In the genomic region with DNA sequence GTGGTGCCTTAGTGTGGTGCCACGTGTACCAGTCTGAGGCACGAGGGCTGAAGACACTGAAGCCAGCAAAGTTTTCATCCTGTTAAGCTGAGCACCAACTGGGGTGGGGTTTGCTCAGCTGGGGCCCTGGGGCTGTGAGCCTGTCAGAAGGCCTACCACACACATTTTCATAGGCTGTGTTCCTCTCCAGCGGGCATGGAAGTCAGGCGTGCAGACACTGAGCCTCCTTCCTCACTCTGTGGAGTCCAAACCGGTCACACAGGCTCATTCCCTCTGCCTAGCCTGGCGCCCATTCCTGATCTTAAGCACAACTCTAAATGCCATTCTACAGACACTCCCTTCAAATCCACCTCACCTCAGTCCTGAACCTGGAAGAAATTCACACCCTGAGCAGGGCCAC, we compare ENCODE assay signal across 15 mouse cellular contexts. TPM values are rescaled to one million over a fixed set of nuclear protein-coding genes. Genes with fewer than 3 reads are reported as not detected.
DNase-seq lines count a peak whose midpoint lies in the region; ATAC-seq and TF ChIP-seq lines count a peak whose summit lies in the region.
"Had no signal": no experiment of that assay in that cellular context is flagged by ENCODE, and none has a peak within 500 bp of the region (broad histone marks: within the 10 kb centered on the region; RNA-seq: fewer than 3 reads in every experiment).

No protein-coding gene starts in this region.

- H3K36me3 ChIP-seq in hindbrain, embryonic 16.5 days (ENCODE audit: control insufficient read depth, insufficient read depth, low read length) = no peaks in the 10 kb centered on the region
- no peaks in the 10 kb centered on the region for H3K36me3 ChIP-seq in hindbrain, embryonic 12.5 days
- no peaks in the 10 kb centered on the region for H3K36me3 ChIP-seq in CH12.LX (replicated peaks in 1 of 2; ENCODE audit: control insufficient read depth in 1 of 2, insufficient read depth in 1 of 2, low read length in 1 of 2)
- no peaks in the 10 kb centered on the region for H3K36me3 ChIP-seq in kidney, embryonic 16.5 days (ENCODE audit: insufficient read depth, low read length)
- no peaks in the 10 kb centered on the region for H3K36me3 ChIP-seq in lung, embryonic 16.5 days (ENCODE audit: control insufficient read depth, insufficient read depth, low read length)
- H3K36me3 ChIP-seq: liver, embryonic 15.5 days had no signal

- no peak for TF ChIP-seq RAD21 in CH12.LX (IDR thresholded peaks at IDR 0.05; ENCODE audit: low read depth, low read length)

- no peak overlapping the region for H3K27ac ChIP-seq in hindbrain, embryonic 16.5 days (ENCODE audit: low read depth, low read length)
- H3K27ac ChIP-seq in hindbrain, embryonic 12.5 days = no peak overlapping the region
- no peak overlapping the region for H3K27ac ChIP-seq in CH12.LX (ENCODE audit: insufficient read depth, low read depth)
- H3K27ac ChIP-seq in kidney, embryonic 16.5 days (ENCODE audit: low read length) = peak overlapping the region; percentile 48; the same call in 1 of the 2 replicates
- H3K27ac ChIP-seq in lung, embryonic 16.5 days (ENCODE audit: low read length) = 0 out of 2 replicates have a peak overlapping the region, but pooled peaks have one; percentile 11
- H3K27ac ChIP-seq: liver, embryonic 15.5 days had no signal

- in situ Hi-C loops in CH12.LX (cut with MboI; ENCODE audit: low pct_ligation_motif_present, low pct_unique_long_range_greater_than_20kb, low sequenced_read_pairs) = loop anchor here (5.0 to 10.0 kb wide), 2 partner anchors 51 to 91 kb away; no protein-coding TSS in a partner anchor

- 71% methylated on average over 6 of the region's 6 CpGs for WGBS in hindbrain, embryonic 16.5 days
- 77% methylated on average over 6 of the region's 6 CpGs for WGBS in hindbrain, embryonic 12.5 days
- 46% methylated on average over 6 of the region's 6 CpGs for WGBS in kidney, embryonic 16.5 days
- 66% methylated on average over 6 of the region's 6 CpGs for WGBS in lung, embryonic 16.5 days

- H3K9me3 ChIP-seq in hindbrain, embryonic 16.5 days (ENCODE audit: control insufficient read depth, low read length) = no peaks in the 10 kb centered on the region
- no peaks in the 10 kb centered on the region for H3K9me3 ChIP-seq in hindbrain, embryonic 12.5 days (replicated peaks)
- H3K9me3 ChIP-seq in CH12.LX (replicated peaks; ENCODE audit: low read length) = no peaks in the 10 kb centered on the region
- H3K9me3 ChIP-seq in kidney, embryonic 16.5 days (ENCODE audit: low read length) = no peaks in the 10 kb centered on the region
- H3K9me3 ChIP-seq in lung, embryonic 16.5 days (ENCODE audit: control insufficient read depth, low read length) = no peaks in the 10 kb centered on the region
- H3K9me3 ChIP-seq: liver, embryonic 15.5 days had no signal

- no peaks in the 10 kb centered on the region for H3K79me2 ChIP-seq in CH12.LX (replicated peaks; ENCODE audit: control insufficient read depth, extremely low read depth, insufficient read depth, poor library complexity, severe bottlenecking)

- H3K27me3 ChIP-seq in hindbrain, embryonic 16.5 days (replicated peaks; ENCODE audit: control insufficient read depth, insufficient read depth, low read length) = no peaks in the 10 kb centered on the region
- peaks cover 12% of the 10 kb centered on the region for H3K27me3 ChIP-seq in hindbrain, embryonic 12.5 days
- H3K27me3 ChIP-seq in CH12.LX (replicated peaks) = no peaks in the 10 kb centered on the region
- H3K27me3 ChIP-seq in kidney, embryonic 16.5 days (ENCODE audit: insufficient read depth, low read length) = no peaks in the 10 kb centered on the region
- no peaks in the 10 kb centered on the region for H3K27me3 ChIP-seq in lung, embryonic 16.5 days (ENCODE audit: control insufficient read depth, insufficient read depth, low read depth, low read length)
- H3K27me3 ChIP-seq: liver, embryonic 15.5 days had no signal

- DNase-seq in CH12.LX (ENCODE audit: extremely low read depth) = peak; percentile 39
- DNase-seq in gastrocnemius, postnatal 10 days = no peak
- DNase-seq in cerebellum, adult 8-10 months = no peak
- no peak for DNase-seq in frontal cortex, postnatal 14 days (ENCODE audit: low spot score in 2 of 2)

- no peak for TF ChIP-seq CTCF in CH12.LX (conservative IDR thresholded peaks at IDR 0.05 in 1 of 2, IDR thresholded peaks at IDR 0.05 in 1 of 2; ENCODE audit: low read depth in 2 of 2, low read length in 2 of 2)

- H3K4me1 ChIP-seq in hindbrain, embryonic 16.5 days (ENCODE audit: control insufficient read depth, insufficient read depth, low read depth, low read length) = peaks cover 6% of the 10 kb centered on the region
- H3K4me1 ChIP-seq in hindbrain, embryonic 12.5 days = peaks cover 5% of the 10 kb centered on the region; the same call in 1 of the 2 replicates
- H3K4me1 ChIP-seq in CH12.LX (ENCODE audit: control insufficient read depth in 1 of 2, insufficient read depth in 2 of 2) = peaks cover 12 to 70% of the 10 kb centered on the region in 2 experiments
- H3K4me1 ChIP-seq in kidney, embryonic 16.5 days (ENCODE audit: insufficient read depth, low read length) = peaks cover 12% of the 10 kb centered on the region
- peaks cover 4% of the 10 kb centered on the region; the same call in 1 of the 2 replicates for H3K4me1 ChIP-seq in lung, embryonic 16.5 days (replicated peaks; ENCODE audit: control insufficient read depth, insufficient read depth, low read length)

- peak overlapping the region; percentile 53; the same call in 1 of the 2 replicates for H3K9ac ChIP-seq in hindbrain, embryonic 16.5 days (ENCODE audit: low read depth, low read length)
- H3K9ac ChIP-seq in hindbrain, embryonic 12.5 days = no peak overlapping the region
- H3K9ac ChIP-seq in CH12.LX (ENCODE audit: insufficient read depth, low read depth) = no peak overlapping the region
- peak overlapping the region; percentile 53; the same call in 1 of the 2 replicates for H3K9ac ChIP-seq in kidney, embryonic 16.5 days (replicated peaks; ENCODE audit: low read length)
- H3K9ac ChIP-seq in lung, embryonic 16.5 days (ENCODE audit: low read length) = peak overlapping the region; percentile 33; the same call in 1 of the 2 replicates
- H3K9ac ChIP-seq: liver, embryonic 15.5 days had no signal

- H3K4me2 ChIP-seq in hindbrain, embryonic 16.5 days (ENCODE audit: low read length) = no peak overlapping the region
- H3K4me2 ChIP-seq in hindbrain, embryonic 12.5 days (replicated peaks) = no peak overlapping the region
- H3K4me2 ChIP-seq in CH12.LX (ENCODE audit: insufficient read depth, low read depth, poor library complexity, severe bottlenecking) = no peak overlapping the region
- no peak overlapping the region; the same call in 1 of the 2 replicates for H3K4me2 ChIP-seq in kidney, embryonic 16.5 days (replicated peaks; ENCODE audit: low read depth, low read length)
- H3K4me2 ChIP-seq in lung, embryonic 16.5 days (ENCODE audit: low read depth, low read length) = no peak overlapping the region
- H3K4me2 ChIP-seq: liver, embryonic 15.5 days had no signal

- no peak for TF ChIP-seq POLR2A in CH12.LX (IDR thresholded peaks at IDR 0.05; ENCODE audit: low read depth, low read length)

- TF ChIP-seq EP300 in CH12.LX (IDR thresholded peaks at IDR 0.05; ENCODE audit: low read length) = no peak

- dilution Hi-C loops in CH12.LX (cut with MboI; ENCODE audit: extremely low pct_ligation_motif_present, extremely low pct_unique_long_range_greater_than_20kb, low sequenced_read_pairs) = no loop called here

- no peak for ATAC-seq in hindbrain, embryonic 16.5 days
- no peak for ATAC-seq in hindbrain, embryonic 12.5 days (ENCODE audit: low FRiP score)
- peak; percentile 77 for ATAC-seq in kidney, embryonic 16.5 days (ENCODE audit: low FRiP score, low TSS enrichment)
- peak; percentile 71 for ATAC-seq in lung, embryonic 16.5 days (ENCODE audit: low read depth)
- ATAC-seq: CD4-positive, CD25-positive, alpha-beta regulatory T cell, adult 4 months; inflammation-experienced regulatory T-cells, adult 6 months had no signal

- no peak overlapping the region for H3K4me3 ChIP-seq in hindbrain, embryonic 16.5 days (ENCODE audit: low read length)
- no peak overlapping the region for H3K4me3 ChIP-seq in hindbrain, embryonic 12.5 days
- H3K4me3 ChIP-seq in CH12.LX (replicated peaks in 1 of 3; ENCODE audit: low read depth in 2 of 3, low read length in 2 of 3, poor library complexity in 1 of 3) = no peak overlapping the region
- H3K4me3 ChIP-seq in kidney, embryonic 16.5 days (ENCODE audit: low read length) = no peak overlapping the region
- H3K4me3 ChIP-seq in lung, embryonic 16.5 days (ENCODE audit: low read length) = no peak overlapping the region
- H3K4me3 ChIP-seq: liver, embryonic 15.5 days had no signal

RNA-seq across cellular contexts. Expression of gene Adora1, which starts 8.3 kb away (rescaled TPM):
- 29.8 and 35.9 TPM in 2 replicates for polyA plus RNA-seq in hindbrain, embryonic 16.5 days (2015; fragmentation: Nextera tagmentation; extraction: Ambion mirVana)
- 2.3 and 2.4 TPM in 2 replicates for polyA plus RNA-seq in hindbrain, embryonic 12.5 days (2016; fragmentation: Nextera tagmentation; extraction: Ambion mirVana)
- total RNA-seq in CH12.LX (2012; rRNA removed) (not detected in 2 replicates), CH12.LX (2014; rRNA removed) (not detected in 2 replicates)
- polyA plus RNA-seq in CH12.LX (2012; ENCODE audit: insufficient read length, low read depth) = 0.10 and 0.20 TPM in 2 replicates
- polyA plus RNA-seq in kidney, embryonic 16.5 days (2015; fragmentation: Nextera tagmentation; extraction: Ambion mirVana) = 10.4 and 10.6 TPM in 2 replicates
- polyA plus RNA-seq in lung, embryonic 16.5 days (2015; fragmentation: Nextera tagmentation; extraction: Ambion mirVana) = 8.4 and 9.0 TPM in 2 replicates
- total RNA-seq in gastrocnemius, postnatal 10 days (2021) = under 1 TPM; 0.90 to 0.96 TPM
- polyA plus RNA-seq: inflammation-experienced regulatory T-cells, adult 6 months had no signal

RNA-seq across cellular contexts. Expression of gene Myog, which starts 46.3 kb away (rescaled TPM):
- polyA plus RNA-seq in hindbrain, embryonic 16.5 days (2015; fragmentation: Nextera tagmentation; extraction: Ambion mirVana) = 6.4 TPM in 1 of 2 replicates, not detected in the other
- 7.8 and 36.7 TPM in 2 replicates for polyA plus RNA-seq in hindbrain, embryonic 12.5 days (2016; fragmentation: Nextera tagmentation; extraction: Ambion mirVana)
- total RNA-seq in CH12.LX (2012; rRNA removed) (not detected in 2 replicates), CH12.LX (2014; rRNA removed) (not detected in 2 replicates)
- polyA plus RNA-seq in CH12.LX (2012; ENCODE audit: insufficient read length, low read depth) = not detected in 2 replicates
- polyA plus RNA-seq in kidney, embryonic 16.5 days (2015; fragmentation: Nextera tagmentation; extraction: Ambion mirVana) = 2.4 and 3.4 TPM in 2 replicates
- polyA plus RNA-seq in lung, embryonic 16.5 days (2015; fragmentation: Nextera tagmentation; extraction: Ambion mirVana) = 2.9 and 6.8 TPM in 2 replicates
- total RNA-seq in gastrocnemius, postnatal 10 days (2021) = 100 to 1,000 TPM; 135 to 142 TPM
- total RNA-seq: adrenal gland, postnatal 36 days; left cerebral cortex, adult 8-10 months had no signal
- polyA plus RNA-seq: CD4-positive, CD25-positive, alpha-beta regulatory T cell, adult 4 months; cerebellum, adult 2 months; inflammation-experienced regulatory T-cells, adult 6 months; spleen, adult 2 months had no signal

RNA-seq across cellular contexts. Expression of gene Mybph, which starts 50.3 kb away (rescaled TPM):
- polyA plus RNA-seq in hindbrain, embryonic 16.5 days (2015; fragmentation: Nextera tagmentation; extraction: Ambion mirVana) = 0.09 and 3.2 TPM in 2 replicates
- polyA plus RNA-seq in hindbrain, embryonic 12.5 days (2016; fragmentation: Nextera tagmentation; extraction: Ambion mirVana) = 2.4 and 15.9 TPM in 2 replicates
- total RNA-seq in CH12.LX (2012; rRNA removed) = 0.25 TPM in 2 replicates
- total RNA-seq in CH12.LX (2014; rRNA removed) = 0.51 and 0.62 TPM in 2 replicates
- polyA plus RNA-seq in CH12.LX (2012; ENCODE audit: insufficient read length, low read depth) = 2.4 and 3.0 TPM in 2 replicates
- 1.6 and 1.7 TPM in 2 replicates for polyA plus RNA-seq in kidney, embryonic 16.5 days (2015; fragmentation: Nextera tagmentation; extraction: Ambion mirVana)
- polyA plus RNA-seq in lung, embryonic 16.5 days (2015; fragmentation: Nextera tagmentation; extraction: Ambion mirVana) = 1.3 and 2.5 TPM in 2 replicates
- total RNA-seq in gastrocnemius, postnatal 10 days (2021) = 100 to 1,000 TPM; 204 to 410 TPM
- polyA plus RNA-seq: CD4-positive, CD25-positive, alpha-beta regulatory T cell, adult 4 months; inflammation-experienced regulatory T-cells, adult 6 months; spleen, adult 2 months had no signal

Comparison
In these comparisons a context has a peak if more than half of its experiments do, and no peak if none do; other contexts are left out.
1. H3K9ac ChIP-seq: peak in hindbrain, embryonic 16.5 days (single experiment), kidney, embryonic 16.5 days (single experiment) and lung, embryonic 16.5 days (single experiment); none in hindbrain, embryonic 12.5 days (single experiment) and CH12.LX (single experiment).
2. ATAC-seq: peak in kidney, embryonic 16.5 days (single experiment) and lung, embryonic 16.5 days (single experiment); none in hindbrain, embryonic 16.5 days (single experiment) and hindbrain, embryonic 12.5 days (single experiment).
3. H3K27ac ChIP-seq: peak in kidney, embryonic 16.5 days (single experiment) and lung, embryonic 16.5 days (single experiment); none in hindbrain, embryonic 16.5 days (single experiment), hindbrain, embryonic 12.5 days (single experiment) and CH12.LX (single experiment).